Mouse (Mus musculus) v-Abl transformed pro-B cells (cell line): ENCODE data around the gene Rab22a.
"Not testable (repeated sequence)": the region's sequence is repeated elsewhere in the genome, so short reads cannot be mapped to it uniquely, and the experiment has no call there.

Experiments
- in situ Hi-C, 2 experiments: fragments of 400-800 bp; cut with MboI; formaldehyde crosslinking; loops; one replicate each; pipeline ENCODE4 v1.15.1; 2025; ENCODE audit not compliant: unreplicated experiment in 2 of 2

The Rab22a gene

DNA sequence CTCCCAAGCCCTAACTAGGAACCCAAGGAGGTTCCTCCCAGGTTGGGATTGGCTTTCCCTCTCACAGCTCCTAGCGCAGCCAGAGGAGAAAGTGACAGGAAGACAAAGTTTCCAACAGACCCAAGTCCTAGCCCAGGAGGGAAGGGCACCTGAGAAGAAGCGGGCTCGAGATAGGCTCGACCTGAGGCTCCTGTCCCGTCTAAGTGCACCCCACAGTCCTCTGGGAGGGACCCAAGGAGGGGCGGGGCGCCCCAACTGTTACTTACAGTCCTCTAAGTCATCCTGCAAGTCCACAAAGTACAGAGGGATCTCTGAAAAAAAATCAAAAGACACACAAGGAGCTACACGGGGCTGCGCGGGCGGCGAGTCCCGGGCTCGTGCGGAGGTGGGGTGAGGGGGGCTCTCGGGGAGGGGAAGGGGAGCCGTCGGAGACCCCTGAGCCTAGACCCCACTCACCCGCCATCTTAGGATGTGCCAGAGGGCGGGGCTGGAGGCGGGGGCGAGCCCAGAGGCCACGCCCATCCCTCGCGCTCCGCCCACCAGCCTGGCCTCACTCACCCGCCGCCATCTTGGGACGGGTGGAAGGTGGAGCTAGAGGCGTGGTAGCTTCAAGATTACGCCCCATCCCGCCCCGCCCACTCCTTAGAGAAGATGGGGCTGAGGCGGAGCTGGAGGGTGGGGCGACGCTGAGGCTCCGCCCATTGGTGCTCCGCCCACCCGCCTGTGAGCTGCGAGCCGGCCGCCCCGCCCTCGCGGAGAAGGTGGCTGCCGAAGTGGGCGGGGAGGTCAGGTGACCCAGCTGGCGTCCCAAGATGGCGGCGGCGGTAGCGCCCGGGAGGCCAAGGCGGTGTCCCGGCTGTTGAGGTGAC is at the start of gene Rab22a:
Gene Rab22a, plus strand, starts transcription at position 704 of the 869 bp plus-strand sequence.
- in situ Hi-C loops: loop anchor here (25.0 kb wide), 2 partner anchors 1297 to 1322 kb away; partner anchors contain the start of genes Aurka (in 1 of the 2), Cstf1 (in 1 of the 2) and Fam210b (in 1 of the 2)

DNA sequence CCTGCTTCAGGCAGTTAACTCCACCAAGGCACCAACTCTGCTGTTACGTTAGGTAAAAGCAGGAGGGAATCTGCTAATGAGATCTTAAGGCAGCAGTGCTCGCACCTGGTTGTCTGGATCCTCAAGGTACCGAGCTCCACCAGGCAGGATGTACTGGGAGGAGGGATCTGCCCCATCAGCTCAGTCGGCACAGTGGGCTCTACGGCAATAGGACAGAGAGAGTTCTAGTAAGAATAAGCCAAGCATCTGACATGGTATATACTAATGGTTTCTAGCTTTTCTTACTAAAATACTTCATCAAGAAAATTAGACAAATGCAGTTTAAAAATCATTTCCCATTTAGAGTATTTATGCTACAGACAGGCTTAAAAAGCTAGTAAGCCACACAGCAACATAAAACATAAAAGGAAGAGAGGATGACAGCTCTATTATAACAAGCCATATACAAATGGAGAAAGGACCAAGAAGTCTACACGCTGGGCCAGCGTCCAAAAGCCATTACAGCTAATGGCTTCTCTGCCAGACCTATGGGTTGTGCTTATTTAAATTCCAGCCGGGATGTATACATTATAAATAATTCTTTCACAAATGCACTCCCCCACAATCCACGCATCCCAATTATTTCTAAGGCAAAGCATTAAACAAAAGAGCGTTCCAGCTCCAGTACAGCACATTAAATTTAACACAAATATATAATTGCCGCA is 44.0 kb upstream of the Rab22a start:
- in situ Hi-C loops: no loop called here

DNA sequence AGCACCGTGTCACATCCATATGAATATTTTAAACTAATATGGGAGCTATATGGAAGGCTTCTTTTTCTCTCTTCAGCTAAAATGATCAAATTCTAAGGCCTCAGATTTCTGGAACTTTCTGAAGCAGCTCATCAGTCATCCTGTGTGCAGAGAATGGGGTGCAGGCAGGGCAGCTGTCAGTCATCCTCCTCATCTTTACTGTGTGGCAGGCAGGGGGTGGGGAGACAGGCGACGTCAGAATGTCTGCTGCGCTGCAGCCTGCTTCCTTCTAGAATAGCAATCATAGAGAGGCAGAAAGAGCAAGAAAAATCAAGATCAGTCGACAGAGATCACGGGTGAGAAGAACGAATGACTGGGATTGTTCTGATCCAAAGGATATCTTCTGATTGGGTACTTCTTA is 43.4 kb upstream of the Rab22a start:
- in situ Hi-C loops: no loop called here

DNA sequence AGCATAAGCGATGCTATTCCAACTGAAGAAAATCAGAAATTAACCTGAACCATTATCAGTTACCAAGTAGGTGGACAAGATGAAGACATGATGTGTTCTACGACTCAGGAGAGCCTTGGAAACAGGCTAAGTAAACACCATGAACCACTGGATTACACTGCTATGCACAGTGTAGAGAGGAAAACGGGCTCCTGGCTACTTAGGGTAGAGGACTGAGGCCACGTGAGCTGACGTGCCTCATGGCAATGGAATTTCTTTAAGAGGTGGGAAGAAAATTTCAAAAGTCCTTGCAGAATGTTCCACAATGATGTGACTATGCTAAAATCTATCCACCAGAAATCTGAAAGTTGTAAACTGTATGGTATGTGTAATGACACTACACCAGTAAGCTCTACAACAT is 40.4 kb upstream of the Rab22a start:
- in situ Hi-C loops: no loop called here

DNA sequence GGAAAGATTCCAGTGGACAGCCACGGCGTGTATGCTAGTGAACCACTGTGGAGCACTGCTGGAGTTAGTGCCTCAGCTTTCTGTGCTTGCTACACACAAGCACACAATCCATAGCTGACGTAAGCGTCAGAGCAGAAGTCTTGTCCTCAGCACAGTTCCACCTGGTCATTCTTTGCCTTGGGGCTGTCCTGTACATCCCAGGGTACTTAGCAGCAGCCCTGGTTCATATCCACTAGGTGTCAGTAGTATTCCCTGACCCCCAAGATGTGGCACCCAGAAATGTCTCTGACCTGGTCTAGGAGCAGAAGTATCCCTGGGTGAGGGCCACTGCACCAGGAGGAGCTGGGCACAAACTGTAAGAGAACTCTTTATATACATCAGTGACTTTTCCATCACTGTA is 38.9 kb upstream of the Rab22a start:
- in situ Hi-C loops: no loop called here

DNA sequence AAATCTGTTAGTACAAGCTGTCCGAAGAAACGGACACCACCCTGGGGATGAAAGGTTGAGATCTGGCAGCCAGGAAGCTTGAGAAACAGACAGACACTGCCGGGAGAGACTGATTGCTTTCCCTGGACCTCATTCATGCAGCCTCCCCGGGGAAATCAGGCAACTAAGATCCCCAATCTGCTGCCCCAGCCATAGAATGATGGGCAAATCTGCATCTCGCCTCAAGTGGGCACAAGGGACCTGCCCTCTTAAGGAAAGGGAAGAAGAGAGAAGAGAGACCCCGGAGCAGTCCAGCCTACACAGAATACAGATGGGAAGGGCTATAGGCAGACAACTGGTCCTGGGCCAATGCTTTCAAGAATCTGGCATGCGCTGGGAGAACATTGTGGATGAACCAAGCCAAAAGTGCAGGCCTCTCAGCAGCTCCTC is 37.4 kb upstream of the Rab22a start:
- in situ Hi-C loops: no loop called here

DNA sequence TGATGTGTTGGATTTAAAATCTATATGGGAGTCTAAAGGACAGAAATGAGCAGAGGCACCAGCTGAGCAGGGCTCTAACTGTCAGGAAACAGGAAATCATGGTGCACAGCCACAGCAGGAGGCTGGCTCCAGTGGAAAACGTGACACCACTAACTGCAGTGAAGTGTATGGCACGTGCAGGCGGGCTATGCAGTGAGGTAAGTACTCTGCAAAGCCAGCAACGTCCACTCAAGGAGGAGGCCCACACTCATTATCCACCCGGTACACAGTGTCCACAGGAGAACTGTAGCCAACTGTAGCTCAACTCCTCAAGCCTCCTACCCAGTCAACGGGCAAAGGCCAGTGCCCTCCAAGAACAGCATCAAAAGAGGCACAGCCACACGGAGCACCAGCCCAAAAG is 34.9 kb upstream of the Rab22a start:
- in situ Hi-C loops: no loop called here

DNA sequence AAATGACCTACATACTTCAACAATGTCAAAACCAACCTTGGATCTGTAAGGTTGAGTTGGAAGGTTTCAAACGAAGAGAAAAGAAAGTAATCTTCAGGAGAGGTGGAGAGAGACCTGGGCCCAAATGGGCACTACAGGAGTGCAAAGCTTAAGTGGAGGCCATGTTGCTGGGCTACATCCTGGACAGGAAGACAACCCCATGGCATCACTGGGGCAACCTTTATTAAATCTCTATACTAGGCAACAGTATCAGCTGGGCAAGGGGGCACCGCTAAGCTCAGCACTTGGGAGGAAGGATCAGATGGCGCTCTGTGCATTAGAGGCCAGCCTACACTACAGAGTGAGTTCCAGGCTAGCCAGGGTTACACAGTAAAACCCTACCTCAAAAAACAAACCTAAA is 33.8 kb upstream of the Rab22a start:
- in situ Hi-C loops: no loop called here

DNA sequence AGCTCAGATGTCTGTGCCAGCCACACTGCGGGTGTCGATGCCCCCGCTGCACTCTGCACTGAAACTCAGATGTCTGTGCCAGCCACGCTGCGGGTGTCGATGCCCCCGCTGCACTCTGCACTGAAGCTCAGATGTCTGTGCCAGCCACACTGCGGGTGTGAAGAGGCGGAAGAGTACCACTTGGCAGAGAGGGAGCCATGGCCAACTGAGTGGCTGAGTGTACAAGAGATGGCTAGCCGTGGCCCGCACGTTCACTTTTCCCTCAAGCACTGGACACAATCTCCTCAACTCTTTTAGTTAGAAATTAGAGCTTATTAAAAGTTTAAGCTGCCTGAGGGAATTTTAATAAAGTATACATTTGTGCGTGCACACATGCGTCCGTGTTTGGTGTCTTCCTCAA is 25.5 kb upstream of the Rab22a start:
- in situ Hi-C loops: not testable (repeated sequence)

DNA sequence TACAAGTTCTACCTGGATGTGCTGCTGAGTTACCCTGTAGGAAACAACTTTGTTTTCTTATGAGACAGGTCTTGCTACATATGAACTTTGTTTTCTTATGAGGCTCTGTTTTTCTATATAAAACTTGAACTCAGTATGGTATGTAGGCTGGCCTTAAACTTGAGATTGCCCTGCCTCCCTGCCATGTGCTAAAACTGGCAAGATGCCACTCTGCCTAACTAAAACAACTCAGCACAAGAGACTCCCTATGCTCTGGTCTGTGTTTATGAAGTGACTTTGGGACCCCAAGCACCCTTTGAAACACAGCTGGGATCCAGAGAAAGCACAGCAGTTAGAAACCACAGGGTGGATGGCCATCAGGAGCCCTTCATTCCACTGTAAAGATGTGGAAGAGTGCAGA is 18.2 kb upstream of the Rab22a start:
- in situ Hi-C loops: no loop called here

DNA sequence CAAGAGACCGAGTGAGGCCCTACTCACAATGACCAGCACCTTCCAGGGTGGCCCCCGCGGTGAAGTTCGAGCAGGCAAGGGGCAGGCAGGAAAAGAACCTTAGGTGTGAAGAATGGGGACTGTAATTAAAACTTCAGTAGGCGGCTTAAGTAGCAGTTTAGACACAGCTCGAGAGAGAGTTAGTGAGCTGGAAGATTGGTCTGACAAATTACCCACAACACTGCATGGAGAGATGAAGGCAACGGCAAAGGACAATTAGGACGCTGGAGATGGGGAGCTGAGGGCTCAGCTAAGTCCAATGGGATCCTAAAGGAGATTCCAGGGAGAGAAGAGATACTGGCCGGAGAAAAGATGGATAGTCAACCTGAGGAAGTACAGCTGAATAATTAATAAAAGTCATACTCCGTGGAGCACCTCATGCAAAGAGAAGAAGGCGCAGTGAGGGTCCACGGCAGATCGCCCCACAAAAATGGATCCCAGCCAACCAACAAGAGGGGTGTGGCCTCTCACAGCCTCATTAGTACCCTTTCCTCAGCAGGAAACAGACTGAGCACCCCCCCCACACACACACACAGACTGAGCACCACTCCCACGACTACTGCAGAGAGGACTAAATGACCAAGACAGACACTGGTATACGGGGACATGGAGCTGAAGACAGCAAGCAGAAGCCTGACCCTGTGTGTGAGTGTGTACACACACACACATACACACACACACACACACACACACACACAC is 17.1 kb upstream of the Rab22a start:
- in situ Hi-C loops: no loop called here

DNA sequence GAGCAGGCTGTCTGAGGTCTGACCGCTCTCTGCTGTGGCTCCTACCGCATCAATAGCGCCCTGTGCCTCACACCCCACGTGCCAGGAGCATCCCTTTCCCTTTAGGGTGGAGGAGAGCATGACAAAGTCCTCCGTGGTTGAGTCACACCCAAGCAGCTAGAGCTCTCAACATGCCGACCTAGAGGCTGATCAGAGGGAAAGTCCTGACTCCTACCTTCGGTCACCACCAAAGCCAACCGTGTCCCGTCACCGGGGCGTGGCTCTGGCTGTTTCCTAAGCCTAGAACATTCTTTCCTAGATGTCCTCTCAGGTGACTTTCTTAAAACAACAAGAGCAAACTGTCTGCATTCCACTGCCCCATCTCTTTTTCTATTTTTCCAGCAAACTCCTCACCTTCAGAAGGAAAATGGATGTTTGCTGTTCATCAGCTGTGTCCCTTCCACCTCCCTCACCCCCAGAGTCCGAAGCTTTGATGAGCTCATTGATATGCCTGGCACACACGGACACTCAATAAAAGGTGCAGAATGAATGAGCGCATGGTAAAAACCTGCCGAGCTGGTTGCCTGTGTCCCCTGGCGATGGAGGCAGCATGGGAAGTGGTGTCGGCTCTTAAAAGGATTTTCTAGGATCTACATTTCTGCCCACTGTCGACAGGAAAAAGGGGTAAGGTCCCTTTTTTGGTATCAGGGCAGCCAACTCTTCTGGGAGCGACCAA is 12.2 kb upstream of the Rab22a start:
- in situ Hi-C loops: no loop called here

DNA sequence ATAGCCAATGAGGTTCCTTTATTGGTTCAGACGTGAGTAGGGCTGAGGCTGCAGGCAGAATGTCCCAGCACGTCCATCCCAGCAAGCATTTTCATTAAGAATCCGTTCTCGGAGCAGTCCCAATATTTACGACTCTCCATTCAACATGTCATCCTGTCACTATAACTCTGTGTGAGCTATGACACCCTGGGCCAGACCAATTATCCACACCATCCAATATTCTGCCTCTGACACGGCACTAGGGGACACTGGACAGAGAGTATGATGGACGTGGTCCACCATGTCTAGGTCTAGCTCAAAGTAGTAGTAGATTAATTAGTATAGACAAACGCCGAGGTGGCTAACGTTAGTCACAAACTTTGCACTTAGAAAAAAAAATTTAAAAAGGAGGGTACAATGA is 9.8 kb upstream of the Rab22a start:
- in situ Hi-C loops: loop anchor here (25.0 kb wide), 2 partner anchors 1287 to 1312 kb away; partner anchors contain the start of genes Aurka (in 1 of the 2), Cstf1 (in 1 of the 2) and Fam210b (in 1 of the 2)

DNA sequence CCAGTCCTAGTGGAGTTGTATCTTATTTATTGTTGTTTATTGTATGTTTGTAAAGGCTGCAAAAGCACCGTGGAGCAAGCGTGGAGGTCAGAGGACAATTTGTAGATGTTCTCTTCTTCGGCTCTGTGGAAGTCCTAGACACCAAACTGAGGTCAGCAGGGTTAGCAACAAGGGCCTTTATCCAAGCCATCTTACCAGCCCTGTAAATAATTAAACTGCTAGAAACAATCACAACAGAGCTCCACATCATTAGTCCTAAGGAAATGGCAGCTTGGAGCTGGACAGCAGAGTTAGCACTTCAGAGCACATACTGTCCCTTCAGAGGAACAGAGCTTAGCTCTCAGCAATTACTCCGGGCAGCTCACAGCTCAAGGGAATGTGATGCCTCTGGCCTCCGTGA is 6.0 kb upstream of the Rab22a start:
- in situ Hi-C loops: loop anchor here (25.0 kb wide), 2 partner anchors 1291 to 1316 kb away; partner anchors contain the start of genes Aurka (in 1 of the 2), Cstf1 (in 1 of the 2) and Fam210b (in 1 of the 2)

DNA sequence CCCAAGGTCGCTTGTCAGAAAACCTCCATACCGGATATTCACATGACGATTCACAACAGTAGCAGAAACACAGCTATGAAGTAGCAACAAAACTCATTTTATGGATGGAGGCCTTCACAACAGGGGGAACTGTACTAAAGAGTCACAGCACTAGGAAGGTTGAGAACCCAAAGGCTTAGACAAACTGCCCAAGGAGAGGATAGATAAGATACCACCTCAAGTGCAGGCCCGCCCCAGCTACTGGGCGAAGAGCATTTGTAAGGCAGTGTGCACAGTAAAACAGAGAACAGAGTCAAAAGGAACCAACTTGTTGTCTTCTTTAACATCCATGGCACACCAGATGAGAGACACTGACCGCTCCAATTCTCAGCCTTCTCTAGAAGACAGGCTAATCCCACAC is 1.8 kb upstream of the Rab22a start:
- in situ Hi-C loops: loop anchor here (25.0 kb wide), 2 partner anchors 1295 to 1320 kb away; partner anchors contain the start of genes Aurka (in 1 of the 2), Cstf1 (in 1 of the 2) and Fam210b (in 1 of the 2)

DNA sequence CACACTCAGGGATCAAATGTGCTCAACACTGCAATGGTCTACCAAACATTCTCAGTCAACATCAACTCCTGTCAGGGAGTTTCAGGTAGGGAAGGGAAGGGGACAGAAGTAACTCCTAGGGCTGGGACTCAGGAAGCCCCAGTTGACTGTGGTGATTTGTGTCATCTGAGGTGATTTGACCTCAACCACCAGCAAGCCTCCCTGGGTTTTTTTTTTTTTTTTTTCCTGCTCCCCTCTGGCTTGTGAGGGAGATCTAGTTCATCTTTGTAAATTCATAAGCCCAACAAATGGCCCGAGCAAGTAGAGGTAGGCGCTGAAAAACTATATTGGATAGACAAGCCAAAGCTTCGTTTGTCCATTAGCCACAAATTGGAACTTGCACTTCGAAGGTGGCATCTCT is 1.0 kb upstream of the Rab22a start:
- in situ Hi-C loops: loop anchor here (25.0 kb wide), 2 partner anchors 1296 to 1321 kb away; partner anchors contain the start of genes Aurka (in 1 of the 2), Cstf1 (in 1 of the 2) and Fam210b (in 1 of the 2)

DNA sequence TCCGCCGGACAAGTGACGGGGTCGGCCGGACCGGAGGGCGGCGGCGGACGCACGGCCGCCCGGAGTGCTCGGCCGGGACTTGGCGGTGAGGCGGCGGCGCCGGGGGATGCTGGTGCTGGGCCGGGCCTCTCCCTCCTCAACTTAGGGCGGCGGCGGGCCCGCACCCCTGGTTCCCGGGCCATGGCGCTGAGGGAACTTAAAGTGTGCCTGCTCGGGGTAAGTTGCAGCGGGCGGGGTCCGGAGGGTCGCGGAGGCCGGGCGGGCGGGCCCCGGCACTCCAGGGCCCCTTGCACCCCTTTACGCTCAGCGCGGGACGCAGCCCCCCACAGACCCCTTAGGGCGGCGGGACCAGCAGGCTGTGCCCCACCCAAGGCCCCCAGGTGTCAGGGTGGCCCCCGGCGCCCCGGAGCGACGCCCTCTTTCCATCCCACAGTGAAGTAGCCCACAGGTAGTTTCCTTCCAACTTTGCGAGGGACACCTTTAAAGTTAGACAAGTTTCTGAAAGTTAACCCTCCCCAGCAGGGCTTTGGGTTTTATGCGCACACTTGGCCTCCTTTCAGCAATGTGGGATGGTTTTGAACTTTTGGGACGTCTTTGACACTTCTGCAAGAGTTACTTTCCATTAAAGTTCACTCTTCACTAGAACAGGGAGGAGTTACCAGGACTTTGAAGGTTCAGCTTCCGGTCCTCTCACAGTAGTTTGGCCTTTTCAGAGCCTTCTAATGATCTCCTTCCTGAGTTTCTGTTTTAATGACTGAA is 545 bp downstream of the Rab22a start:
- in situ Hi-C loops: loop anchor here (25.0 kb wide), 2 partner anchors 1298 to 1323 kb away; partner anchors contain the start of genes Aurka (in 1 of the 2), Cstf1 (in 1 of the 2) and Fam210b (in 1 of the 2)

DNA sequence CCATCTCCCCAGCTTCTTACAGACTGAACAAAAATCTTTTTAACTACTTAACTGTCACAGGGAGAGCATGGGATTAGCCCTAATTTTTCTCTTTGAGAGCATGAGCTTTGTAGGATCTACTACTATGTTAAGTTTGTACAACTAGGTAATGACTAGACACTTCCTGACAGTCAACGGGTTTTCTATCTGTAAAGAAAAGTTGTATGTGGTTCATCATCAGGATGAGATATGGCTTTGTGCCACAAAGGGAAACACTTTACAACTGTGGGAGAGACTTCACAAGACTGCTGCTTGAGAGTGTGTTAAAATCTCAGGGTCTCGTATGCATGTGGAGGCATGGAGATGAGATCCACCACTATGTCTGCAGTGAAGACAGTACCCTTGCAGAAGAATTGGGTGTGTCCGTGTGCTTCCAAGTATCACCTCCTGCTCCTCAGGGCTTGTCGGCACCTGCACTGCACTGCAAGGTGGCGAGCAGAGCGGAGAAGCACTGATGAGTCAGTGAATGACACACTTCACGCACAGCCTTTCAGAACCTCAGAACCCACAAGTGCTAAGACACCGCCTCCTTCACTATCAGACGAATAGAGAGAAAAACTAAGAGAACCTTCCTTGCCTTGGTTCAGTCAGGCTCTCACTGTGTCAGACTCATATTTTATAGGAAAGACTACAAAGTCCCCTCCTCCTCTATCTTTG is 2.8 kb downstream of the Rab22a start:
- in situ Hi-C loops: loop anchor here (25.0 kb wide), 2 partner anchors 1300 to 1325 kb away; partner anchors contain the start of genes Aurka (in 1 of the 2), Cstf1 (in 1 of the 2) and Fam210b (in 1 of the 2)
